Mouse (Mus musculus) MEL (cell line): ENCODE data around the gene Tead2. TPM values are rescaled to one million over a fixed set of nuclear protein-coding genes. Genes with fewer than 3 reads are reported as not detected.

Experiments used
- DNase-seq: peaks from one replicate; pipeline ENCODE4 v3.0.0; 2011; ENCODE audit warnings: low read depth, low spot score
- H3K27ac ChIP-seq: 2 replicates; pipeline ENCODE4 v1.5.1; 2012; ENCODE audit warnings: low read depth, mild to moderate bottlenecking, control low read depth, low read length, moderate library complexity; ENCODE audit not compliant: control insufficient read depth
- H3K27me3 ChIP-seq, 2 experiments: fragments of 150-350 bp in 1 of 2; sonication (generic) in 1 of 2; 2 replicates each; pipeline ENCODE4 v1.6.1; 2012; ENCODE audit warnings: low read length in 2 of 2, mild to moderate bottlenecking in 2 of 2, improper control_type of control experiment in 1 of 2, moderate library complexity in 1 of 2; ENCODE audit not compliant: insufficient read depth in 2 of 2, control insufficient read depth in 1 of 2
- H3K36me3 ChIP-seq, 2 experiments: 2 replicates each; pipeline ENCODE4 v1.6.1; 2012 to 2014; ENCODE audit warnings: low read length in 2 of 2, improper control_type of control experiment in 1 of 2, inconsistent platforms in 1 of 2, mild to moderate bottlenecking in 1 of 2; ENCODE audit not compliant: insufficient read depth in 2 of 2, control insufficient read depth in 1 of 2
- H3K4me1 ChIP-seq, 2 experiments: fragments of 150-350 bp in 1 of 2; sonication (generic) in 1 of 2; 2 replicates each; pipeline ENCODE4 v1.6.1; 2012; ENCODE audit warnings: low read length in 2 of 2, improper control_type of control experiment in 1 of 2, mild to moderate bottlenecking in 1 of 2; ENCODE audit not compliant: insufficient read depth in 2 of 2, control insufficient read depth in 1 of 2
- H3K4me3 ChIP-seq, 2 experiments: fragments of 150-350 bp in 1 of 2; sonication (generic) in 1 of 2; 2 replicates each; pipeline ENCODE4 v1.5.1; 2012; ENCODE audit warnings: low read depth in 2 of 2, low read length in 2 of 2, mild to moderate bottlenecking in 2 of 2, moderate library complexity in 2 of 2, control low read depth in 1 of 2, improper control_type of control experiment in 1 of 2; ENCODE audit not compliant: control insufficient read depth in 1 of 2, insufficient read depth in 1 of 2
- H3K79me2 ChIP-seq: 2 replicates; pipeline ENCODE4 v1.6.1; 2012; ENCODE audit warnings: mild to moderate bottlenecking, low read length, moderate library complexity; ENCODE audit not compliant: control insufficient read depth, poor library complexity, insufficient read depth
- H3K9ac ChIP-seq: 2 replicates; pipeline ENCODE4 v1.6.1; 2012; ENCODE audit warnings: low read depth, mild to moderate bottlenecking, control low read depth, low read length, moderate library complexity; ENCODE audit not compliant: control insufficient read depth, poor library complexity, severe bottlenecking
- H3K9me3 ChIP-seq: fragments of 150-350 bp; sonication (generic); replicated peaks from 2 replicates; pipeline ENCODE4 v1.6.1; 2012; ENCODE audit warnings: mild to moderate bottlenecking, low read length, improper control_type of control experiment, moderate library complexity; ENCODE audit not compliant: insufficient read depth
- BHLHE40 ChIP-seq: IDR thresholded peaks from 2 replicates; pipeline ENCODE4 v1.6.1; 2012; ENCODE audit warnings: low read depth, mild to moderate bottlenecking, inconsistent platforms, low read length, improper control_type of control experiment, borderline replicate concordance
- CHD2 ChIP-seq: IDR thresholded peaks from 2 replicates; pipeline ENCODE4 v1.6.1; 2011; ENCODE audit warnings: low read length, improper control_type of control experiment
- CTCF ChIP-seq, 3 experiments: IDR thresholded peaks in 2 of 3; conservative IDR thresholded peaks in 1 of 3; 2 replicates each; pipeline ENCODE4 v1.5.1; 2011 to 2012; ENCODE audit warnings: low read length in 3 of 3, low read depth in 2 of 3, mild to moderate bottlenecking in 2 of 3, improper control_type of control experiment in 1 of 3, inconsistent platforms in 1 of 3, mixed read lengths in 1 of 3, moderate library complexity in 1 of 3; ENCODE audit not compliant: control insufficient read depth in 1 of 3, insufficient read depth in 1 of 3, poor library complexity in 1 of 3, severe bottlenecking in 1 of 3
- E2F4 ChIP-seq: IDR thresholded peaks from 2 replicates; pipeline ENCODE4 v1.6.1; 2011; ENCODE audit warnings: low read depth, low read length, improper control_type of control experiment, borderline replicate concordance
- EP300 ChIP-seq, 2 experiments: IDR thresholded peaks; 2 replicates each; pipeline ENCODE4 v1.6.1; 2011; ENCODE audit warnings: improper control_type of control experiment in 2 of 2, low read length in 2 of 2, low read depth in 1 of 2, mild to moderate bottlenecking in 1 of 2
- ETS1 ChIP-seq: IDR thresholded peaks from 2 replicates; pipeline ENCODE4 v1.6.1; 2012; ENCODE audit warnings: low read depth, mild to moderate bottlenecking, inconsistent platforms, low read length, improper control_type of control experiment, moderate library complexity
- GATA1 ChIP-seq: IDR thresholded peaks from 2 replicates; pipeline ENCODE4 v1.6.1; 2011; ENCODE audit warnings: low read depth, low read length, improper control_type of control experiment
- HCFC1 ChIP-seq: IDR thresholded peaks from 2 replicates; pipeline ENCODE4 v1.6.1; 2012; ENCODE audit warnings: low read depth, mild to moderate bottlenecking, inconsistent platforms, low read length, improper control_type of control experiment, moderate library complexity
- JUND ChIP-seq: IDR thresholded peaks from 2 replicates; pipeline ENCODE4 v1.6.1; 2011; ENCODE audit warnings: low read depth, mild to moderate bottlenecking, improper control_type of control experiment, low read length
- KAT2A ChIP-seq: conservative IDR thresholded peaks from 2 replicates; pipeline ENCODE4 v1.6.1; 2012; ENCODE audit warnings: low read depth, low read length, improper control_type of control experiment, inconsistent platforms
- MAFK ChIP-seq: IDR thresholded peaks from 2 replicates; pipeline ENCODE4 v1.6.1; 2011; ENCODE audit warnings: low read depth, mild to moderate bottlenecking, low read length, improper control_type of control experiment, borderline replicate concordance
- MAX ChIP-seq: IDR thresholded peaks from 2 replicates; pipeline ENCODE4 v1.6.1; 2011; ENCODE audit warnings: low read length, improper control_type of control experiment
- MXI1 ChIP-seq: IDR thresholded peaks from 2 replicates; pipeline ENCODE4 v1.6.1; 2011; ENCODE audit warnings: mild to moderate bottlenecking, low read depth, low read length, improper control_type of control experiment
- MYB ChIP-seq: IDR thresholded peaks from 2 replicates; pipeline ENCODE4 v1.6.1; 2011; ENCODE audit warnings: mild to moderate bottlenecking, low read depth, low read length, improper control_type of control experiment
- MYC ChIP-seq: IDR thresholded peaks from 2 replicates; pipeline ENCODE4 v1.6.1; 2011; ENCODE audit warnings: low read depth, mild to moderate bottlenecking, low read length, improper control_type of control experiment, moderate library complexity
- NELFE ChIP-seq: IDR thresholded peaks from 2 replicates; pipeline ENCODE4 v1.6.1; 2011; ENCODE audit warnings: low read depth, low read length, improper control_type of control experiment
- NRF1 ChIP-seq: IDR thresholded peaks from 2 replicates; pipeline ENCODE4 v1.6.1; 2014; ENCODE audit warnings: low read depth, mild to moderate bottlenecking, inconsistent platforms, low read length, improper control_type of control experiment, moderate library complexity; ENCODE audit not compliant: poor library complexity, insufficient read depth, severe bottlenecking
- POLR2A ChIP-seq, 2 experiments: IDR thresholded peaks; 2 replicates each; pipeline ENCODE4 v1.6.1; 2011 to 2012; ENCODE audit warnings: low read length in 2 of 2, mild to moderate bottlenecking in 2 of 2, control low read depth in 1 of 2, improper control_type of control experiment in 1 of 2, low read depth in 1 of 2, moderate library complexity in 1 of 2; ENCODE audit not compliant: control insufficient read depth in 1 of 2, insufficient read depth in 1 of 2, poor library complexity in 1 of 2
- POLR2AphosphoS2 ChIP-seq: IDR thresholded peaks from 2 replicates; pipeline ENCODE4 v1.6.1; 2011; ENCODE audit warnings: low read length, improper control_type of control experiment
- POLR2AphosphoS5 ChIP-seq: IDR thresholded peaks from 2 replicates; pipeline ENCODE4 v1.6.1; 2012; ENCODE audit warnings: low read depth, borderline replicate concordance, mild to moderate bottlenecking, inconsistent platforms, low read length, moderate library complexity, mixed read lengths
- RAD21 ChIP-seq: IDR thresholded peaks from 2 replicates; pipeline ENCODE4 v1.6.1; 2011; ENCODE audit warnings: mild to moderate bottlenecking, low read depth, low read length, improper control_type of control experiment
- SIN3A ChIP-seq: IDR thresholded peaks from 2 replicates; pipeline ENCODE4 v1.6.1; 2012; ENCODE audit warnings: low read length, improper control_type of control experiment, inconsistent platforms
- SMC3 ChIP-seq: IDR thresholded peaks from 2 replicates; pipeline ENCODE4 v1.6.1; 2011; ENCODE audit warnings: low read depth, low read length, improper control_type of control experiment
- TAL1 ChIP-seq: IDR thresholded peaks from 2 replicates; pipeline ENCODE4 v1.6.1; 2012; ENCODE audit warnings: mild to moderate bottlenecking, inconsistent platforms, low read length, moderate library complexity, mixed read lengths
- TBP ChIP-seq: IDR thresholded peaks from 2 replicates; pipeline ENCODE4 v1.8.0; 2011; ENCODE audit warnings: low read depth, low read length, improper control_type of control experiment
- TCF12 ChIP-seq: IDR thresholded peaks from 2 replicates; pipeline ENCODE4 v1.6.1; 2014; ENCODE audit warnings: low read depth, mild to moderate bottlenecking, inconsistent platforms, low read length, improper control_type of control experiment, moderate library complexity
- UBTF ChIP-seq: IDR thresholded peaks from 2 replicates; pipeline ENCODE4 v1.6.1; 2012; ENCODE audit warnings: low read depth, mild to moderate bottlenecking, inconsistent platforms, low read length, improper control_type of control experiment, moderate library complexity, borderline replicate concordance; ENCODE audit not compliant: insufficient read depth
- USF2 ChIP-seq, 2 experiments: IDR thresholded peaks; 2 replicates each; pipeline ENCODE4 v1.6.1; 2011 to 2012; ENCODE audit warnings: improper control_type of control experiment in 2 of 2, low read length in 2 of 2, borderline replicate concordance in 1 of 2, inconsistent platforms in 1 of 2, low read depth in 1 of 2, mild to moderate bottlenecking in 1 of 2; ENCODE audit not compliant: insufficient read depth in 1 of 2
- ZKSCAN1 ChIP-seq: IDR thresholded peaks from 2 replicates; pipeline ENCODE4 v1.6.1; 2012; ENCODE audit warnings: low read depth, mild to moderate bottlenecking, inconsistent platforms, low read length, improper control_type of control experiment, moderate library complexity
- ZMIZ1 ChIP-seq: IDR thresholded peaks from 2 replicates; pipeline ENCODE4 v1.6.1; 2012; ENCODE audit warnings: low read depth, mild to moderate bottlenecking, inconsistent platforms, low read length, improper control_type of control experiment, moderate library complexity
- ZNF384 ChIP-seq: IDR thresholded peaks from 2 replicates; pipeline ENCODE4 v1.6.1; 2012; ENCODE audit warnings: low read depth, mild to moderate bottlenecking, inconsistent platforms, low read length, improper control_type of control experiment
- polyA plus RNA-seq, 2 experiments: library from polyadenylated mRNA; stranded (reverse) in 1 of 2; unstranded in 1 of 2; fragments of >175 nt in 1 of 2; fragments of >200 nt in 1 of 2; gene quantifications; 2 replicates each; pipeline versions ENCODE4 v1.2.1 to v1.2.4; 2012; ENCODE audit warnings: low replicate concordance in 2 of 2, low read depth in 1 of 2; ENCODE audit not compliant: insufficient read length in 2 of 2, insufficient read depth in 1 of 2, missing spikeins in 1 of 2
- total RNA-seq: library from RNA; depleted of rRNA; stranded (reverse); fragments of 300-350 nt; gene quantifications from 2 replicates; pipeline ENCODE4 v1.2.3, GENCODE M21; 2012

Tead2 gene
- total and polyA plus RNA-seq, 3 experiments, result 0.19 to 0.38 TPM; not detected in 1

GRCm38 (mm10) chr7:45208260-45208659, 7.3 kb upstream of the Tead2 start:
- peaks cover 0 to 14% of the 10 kb centered on the region in 2 experiments; a peak in 2 of 4 replicates for H3K36me3 ChIP-seq
- no peaks in the 10 kb centered on the region for H3K27me3 ChIP-seq

GRCm38 (mm10) chr7:45211070-45211469, 4.5 kb upstream of the Tead2 start:
- Histone ChIP-seq H3K4me1 (peaks cover 10 to 31% of the 10 kb centered on the region in 2 experiments), H3K4me3 (peak overlapping the region; percentile 69 to 92), H3K27ac (peak overlapping the region; percentile 30), H3K79me2 (no peaks in the 10 kb centered on the region), H3K9me3 (no peaks in the 10 kb centered on the region), H3K36me3 (peaks cover 0 to 14% of the 10 kb centered on the region in 2 experiments; a peak in 2 of 4 replicates), H3K9ac (peak overlapping the region; percentile 59), H3K27me3 (no peaks in the 10 kb centered on the region)
- DNase-seq, result peak; percentile 58
- TF ChIP-seq CHD2, result peak; percentile 64
- no peak; the same call in 1 of the 2 replicates for TF ChIP-seq MXI1
- TF ChIP-seq RAD21, result no peak
- no peak for TF ChIP-seq MYB
- no peak for TF ChIP-seq UBTF
- no peak for TF ChIP-seq MYC
- no peak for TF ChIP-seq POLR2AphosphoS5
- TF ChIP-seq TAL1, result no peak
- no peak for TF ChIP-seq ZKSCAN1
- no peak for TF ChIP-seq NRF1
- TF ChIP-seq KAT2A, result no peak
- TF ChIP-seq USF2 (IDR thresholded peaks at IDR 0.05; ENCODE audit: borderline replicate concordance in 1 of 2, insufficient read depth in 1 of 2, low read depth in 1 of 2, low read length in 2 of 2), result no peak
- no peak for TF ChIP-seq ZMIZ1
- no peak for TF ChIP-seq JUND
- TF ChIP-seq CTCF (IDR thresholded peaks at IDR 0.05 in 2 of 3, conservative IDR thresholded peaks at IDR 0.05 in 1 of 3; ENCODE audit: control insufficient read depth in 1 of 3, insufficient read depth in 1 of 3, low read depth in 2 of 3, low read length in 3 of 3, poor library complexity in 1 of 3, severe bottlenecking in 1 of 3), result no peak
- no peak for TF ChIP-seq SMC3
- 0 out of 4 replicates have a peak, but pooled peaks of 1 of the 2 experiments have one; percentile 21 for TF ChIP-seq POLR2A (IDR thresholded peaks at IDR 0.05; ENCODE audit: control insufficient read depth in 1 of 2, insufficient read depth in 1 of 2, low read depth in 1 of 2, low read length in 2 of 2, poor library complexity in 1 of 2)
- peak; percentile 22; the same call in 1 of the 2 replicates for TF ChIP-seq NELFE
- TF ChIP-seq ETS1, result no peak; the same call in 1 of the 2 replicates
- TF ChIP-seq MAFK, result no peak
- TF ChIP-seq SIN3A, result peak; percentile 42; the same call in 1 of the 2 replicates
- TF ChIP-seq TCF12, result 0 out of 2 replicates have a peak, but pooled peaks have one; percentile 29
- no peak for TF ChIP-seq MAX
- TF ChIP-seq TBP, result 0 out of 2 replicates have a peak, but pooled peaks have one; percentile 12
- TF ChIP-seq BHLHE40, result no peak
- no peak for TF ChIP-seq POLR2AphosphoS2

More at GRCm38 (mm10) chr7:45208260-45208659, 7.3 kb upstream of the Tead2 start:
- H3K4me3 ChIP-seq, result no peak overlapping the region
- H3K9me3 ChIP-seq, result no peaks in the 10 kb centered on the region
- H3K9ac ChIP-seq, result no peak overlapping the region
- no peak for DNase-seq
- peaks cover 6 to 26% of the 10 kb centered on the region in 2 experiments for H3K4me1 ChIP-seq
- TF ChIP-seq SMC3, result peak; percentile 16; the same call in 1 of the 2 replicates
- peak; percentile 12 for TF ChIP-seq RAD21
- no peak for TF ChIP-seq EP300 (IDR thresholded peaks at IDR 0.05; ENCODE audit: low read depth in 1 of 2, low read length in 2 of 2)
- no peak for TF ChIP-seq GATA1
- TF ChIP-seq USF2 (IDR thresholded peaks at IDR 0.05; ENCODE audit: borderline replicate concordance in 1 of 2, insufficient read depth in 1 of 2, low read depth in 1 of 2, low read length in 2 of 2), result no peak
- no peak for TF ChIP-seq NRF1
- TF ChIP-seq ZMIZ1, result no peak
- no peak for TF ChIP-seq HCFC1
- no peak for TF ChIP-seq CHD2
- no peak for TF ChIP-seq E2F4
- TF ChIP-seq CTCF (IDR thresholded peaks at IDR 0.05 in 2 of 3, conservative IDR thresholded peaks at IDR 0.05 in 1 of 3; ENCODE audit: control insufficient read depth in 1 of 3, insufficient read depth in 1 of 3, low read depth in 2 of 3, low read length in 3 of 3, poor library complexity in 1 of 3, severe bottlenecking in 1 of 3), result peak; percentile 41 to 52 (median 44)
- peak; percentile 86 for TF ChIP-seq ZNF384
- no peak for TF ChIP-seq JUND
- H3K79me2 ChIP-seq, result no peaks in the 10 kb centered on the region
- H3K27ac ChIP-seq, result no peak overlapping the region
